Mouse (Mus musculus) thymus, adult 2 months (tissue): ENCODE results near the gene Syt3.

Source experiments
- CTCF ChIP-seq: fragments of 200-500 bp; IDR thresholded peaks from 2 replicates; pipeline ENCODE4 v1.5.1; 2012; ENCODE audit warnings: mild to moderate bottlenecking, control low read depth, low read length, moderate library complexity, borderline replicate concordance; ENCODE audit not compliant: control insufficient read depth, poor library complexity, insufficient read depth; ENCODE audit errors: extremely low read depth
- POLR2A ChIP-seq: fragments of 200-500 bp; IDR thresholded peaks from 2 replicates; pipeline ENCODE4 v1.6.1; 2012; ENCODE audit warnings: mild to moderate bottlenecking, low read length, control low read depth, moderate library complexity; ENCODE audit not compliant: control insufficient read depth, poor library complexity, insufficient read depth; ENCODE audit errors: extremely low read depth

- no peak for TF ChIP-seq CTCF
- no peak for TF ChIP-seq POLR2A
Observed at GRCm38 (mm10) chr7:44440479-44440878, 56.6 kb downstream of the Syt3 start.
